Mouse (Mus musculus) 3134 (cell line): Measurements from ENCODE around the gene Lst1.
"Not testable (repeated sequence)": the region's sequence is repeated elsewhere in the genome, so short reads cannot be mapped to it uniquely, and the experiment has no call there.

Experiments
- DNase-seq: peaks from one replicate; pipeline ENCODE4 v3.0.0-alpha.2; 2011; ENCODE audit warnings: low spot score; ENCODE audit not compliant: insufficient read length; ENCODE audit errors: extremely low read depth

Gene Lst1

DNA sequence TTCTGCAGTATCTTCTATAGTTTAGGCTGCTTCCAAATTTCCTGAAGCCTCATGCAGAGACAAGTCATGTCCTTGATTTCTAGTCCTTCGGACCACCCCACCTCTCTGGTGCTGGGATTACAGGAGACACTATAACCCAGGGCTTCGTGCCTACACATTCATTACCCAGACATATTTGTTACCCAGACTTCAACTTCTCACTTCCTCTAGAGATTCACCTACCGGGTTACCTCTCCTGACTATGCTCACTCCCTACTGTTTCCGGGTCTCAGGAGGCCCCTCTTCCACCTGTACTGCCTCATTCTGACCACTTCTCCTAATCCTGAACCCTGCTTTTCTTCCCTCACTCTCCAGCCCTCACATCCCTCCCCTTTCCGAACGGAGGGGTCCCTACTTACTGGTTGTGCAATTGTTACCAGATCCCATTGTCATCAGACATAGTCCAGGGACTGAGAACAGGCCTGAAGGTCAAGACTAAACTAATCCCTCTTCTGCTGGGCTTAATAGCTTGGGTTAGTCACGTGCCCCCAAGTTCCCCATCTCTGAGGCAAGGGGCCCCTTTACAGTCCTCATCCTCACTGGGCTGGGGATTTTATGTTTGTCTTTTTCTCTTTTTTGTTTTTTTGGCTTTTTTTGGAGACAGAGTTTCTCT is at the start of gene Lst1:
TSS of gene Lst1 (minus strand) at position 481 of the 652 bp plus-strand sequence.
- no peak for DNase-seq

DNA sequence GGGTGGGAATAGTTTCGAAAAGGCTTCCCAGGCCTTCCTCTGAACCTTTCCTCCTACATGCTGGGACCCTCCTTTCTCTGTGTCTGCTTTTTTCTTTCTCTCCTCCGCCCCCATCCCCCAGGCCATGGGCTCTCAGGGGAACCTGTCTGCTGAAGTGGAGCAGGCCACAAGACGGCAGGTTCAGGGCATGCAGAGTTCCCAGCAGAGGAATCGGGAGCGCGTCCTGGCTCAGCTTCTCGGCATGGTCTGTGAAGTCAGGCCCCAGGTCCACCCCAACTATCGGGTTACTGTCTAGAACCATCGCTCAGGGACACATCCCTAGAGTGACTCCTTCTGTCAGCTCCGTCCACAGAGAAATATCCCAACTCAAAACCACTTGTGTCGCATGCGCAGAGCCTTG is 49.3 kb upstream of the Lst1 start:
- DNase-seq: no peak

DNA sequence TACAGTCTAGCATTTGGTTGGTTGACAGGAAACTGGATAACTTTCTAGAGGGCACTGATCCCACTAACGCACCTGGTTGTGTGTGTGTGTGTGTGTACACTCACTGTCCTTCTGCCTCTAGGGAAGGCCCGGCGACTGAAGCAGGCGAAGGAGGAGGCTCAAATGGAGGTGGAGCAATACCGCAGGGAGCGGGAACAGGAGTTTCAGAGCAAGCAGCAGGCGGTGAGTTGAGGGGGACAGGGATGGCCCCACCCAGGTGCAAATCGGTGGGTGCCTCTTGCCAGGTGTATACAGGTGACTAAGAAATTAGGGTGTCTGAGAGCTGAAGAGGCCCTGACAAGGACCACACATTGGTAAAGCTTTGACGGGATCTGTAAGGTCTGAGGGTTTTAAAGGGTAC is 48.8 kb upstream of the Lst1 start:
- DNase-seq: no peak

DNA sequence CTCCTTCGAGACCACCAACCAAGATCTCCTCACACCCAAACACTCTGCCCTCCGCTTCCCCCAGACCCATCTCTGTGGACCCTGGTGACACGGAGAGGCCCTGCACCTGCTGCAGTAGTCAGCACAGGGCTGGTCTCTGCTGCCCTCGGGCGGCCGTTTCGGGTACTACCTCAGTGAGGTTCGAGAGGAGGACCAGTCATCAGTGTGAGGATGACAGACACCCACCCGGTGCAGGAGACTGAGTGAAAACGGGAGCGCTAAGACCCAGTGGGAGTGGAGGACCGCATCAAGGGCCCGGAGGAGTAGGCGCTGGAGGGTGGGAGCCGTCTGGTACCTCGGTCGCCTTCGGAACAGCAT is 48.1 kb upstream of the Lst1 start:
- peak; percentile 81 for DNase-seq

DNA sequence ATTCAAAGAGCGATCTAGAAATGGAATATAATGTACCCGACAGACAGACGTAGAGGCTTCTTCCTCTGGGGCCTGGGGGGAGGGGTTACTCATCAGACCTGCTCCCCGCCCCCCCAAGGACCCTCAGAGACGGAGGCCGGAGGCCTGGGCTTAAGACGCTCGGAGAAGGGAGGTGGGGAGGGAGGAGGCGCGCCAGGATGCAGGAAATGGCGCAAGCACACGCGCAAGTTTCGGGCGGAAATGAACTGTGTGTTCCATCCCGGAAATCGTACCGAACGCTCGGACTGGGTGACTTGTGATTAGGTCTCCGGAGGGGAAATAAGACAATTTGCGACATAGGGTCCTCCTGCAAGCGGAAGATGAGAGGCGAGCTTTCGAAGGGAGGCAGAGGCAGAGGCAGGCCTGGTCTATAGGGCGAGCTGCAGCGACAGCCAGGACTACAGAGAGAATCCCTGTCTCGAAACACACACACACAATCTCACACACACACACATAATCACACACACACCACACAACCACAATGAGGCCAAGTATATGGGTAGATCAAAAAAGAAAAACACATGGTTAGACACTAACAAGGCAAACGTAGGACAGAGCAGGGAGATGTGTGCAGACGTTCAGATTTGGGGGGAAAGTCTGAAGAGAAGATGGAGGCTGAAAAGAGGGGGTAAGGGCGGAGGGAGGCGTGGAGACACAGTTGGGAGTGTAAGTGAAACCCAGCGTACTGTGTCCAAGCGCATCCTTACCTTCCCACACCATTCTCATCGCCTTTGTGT is 47.6 kb upstream of the Lst1 start, which contains the start of gene Nfkbil1:
TSS of gene Nfkbil1 (minus strand) at position 179 of the 776 bp plus-strand sequence.
- DNase-seq: peak; percentile 90

DNA sequence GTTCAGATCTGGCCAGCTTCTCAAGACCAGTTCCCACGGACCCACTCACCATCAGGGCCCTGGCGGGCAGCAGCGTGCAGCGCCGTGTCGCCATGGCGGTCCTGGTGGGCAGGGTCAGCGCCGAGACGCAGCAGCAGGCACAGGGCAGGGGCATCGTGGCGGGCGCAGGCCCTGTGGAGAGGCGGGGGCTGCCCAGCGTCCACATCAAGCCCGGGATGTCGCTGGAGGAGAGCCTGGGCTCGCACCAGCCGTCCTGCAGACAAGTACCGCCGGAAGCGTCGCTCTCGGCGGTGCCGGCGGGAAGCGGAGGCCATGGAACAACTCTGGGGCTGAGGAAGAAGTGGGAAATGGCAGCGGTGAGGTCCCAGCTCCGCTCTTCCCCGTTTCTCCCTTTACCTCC is 46.7 kb upstream of the Lst1 start:
- peak; percentile 77 for DNase-seq

DNA sequence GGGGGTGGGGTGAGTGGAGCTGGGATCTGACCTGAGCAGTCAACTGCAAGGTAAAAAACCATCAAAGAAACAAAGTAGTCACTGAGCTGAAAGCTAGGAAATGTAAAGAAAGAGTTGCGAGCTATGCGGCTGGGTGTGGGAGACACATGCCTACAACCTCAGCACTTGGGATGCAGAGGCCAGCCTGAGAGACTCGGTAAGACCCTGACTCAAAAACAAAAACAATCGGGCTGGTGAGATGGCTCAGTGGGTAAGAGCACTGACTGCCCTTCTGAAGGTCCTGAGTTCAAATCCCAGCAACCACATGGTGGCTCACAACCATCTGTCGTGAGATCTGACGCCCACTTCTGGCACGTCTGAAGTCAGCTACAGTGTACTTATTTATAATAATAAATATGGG is 45.9 kb upstream of the Lst1 start:
- not testable (repeated sequence) for DNase-seq

DNA sequence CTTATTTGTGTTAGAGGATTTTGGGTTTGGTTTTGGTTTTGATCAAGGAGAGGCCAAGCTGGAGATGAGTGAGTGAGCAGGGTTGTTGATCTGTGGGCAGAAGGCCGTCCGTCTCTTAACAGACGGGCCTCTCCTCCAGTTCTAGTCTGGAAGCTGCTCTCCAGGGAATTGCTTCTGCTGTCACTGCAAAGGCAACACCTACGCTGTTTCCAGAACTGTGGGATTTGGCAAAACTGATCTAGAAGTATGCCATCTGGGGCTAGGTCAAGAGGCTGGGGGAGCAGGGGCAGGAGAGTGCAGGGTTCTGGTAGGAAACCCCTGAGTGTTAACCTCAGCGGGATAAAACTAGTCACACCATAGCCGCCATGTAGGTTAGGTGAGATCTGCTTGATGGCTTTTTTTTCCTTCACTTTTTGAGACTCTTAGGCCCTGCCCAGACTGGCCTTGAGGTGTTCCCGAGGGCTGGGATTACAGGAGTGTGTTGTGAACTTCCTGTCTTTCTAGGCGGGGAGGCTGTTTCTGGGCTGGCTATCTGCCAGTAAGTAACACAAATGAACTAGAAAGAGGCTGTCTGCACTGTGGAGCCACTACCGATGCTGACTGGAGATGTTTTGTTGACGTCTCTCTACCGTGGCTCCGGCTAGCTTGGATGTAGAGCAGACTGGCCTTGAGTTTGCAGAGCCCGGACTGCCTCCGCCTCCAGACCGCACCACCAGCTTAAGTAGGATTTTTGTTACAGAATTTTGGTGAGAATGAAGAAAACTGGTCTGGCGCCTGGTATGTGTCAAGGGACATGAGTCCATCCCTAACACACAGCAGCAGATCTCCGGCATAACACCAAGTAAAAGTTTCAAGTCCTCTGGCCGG is 45.1 kb upstream of the Lst1 start, which contains the start of gene Atp6v1g2:
TSS of gene Atp6v1g2 (plus strand) at position 547 of the 867 bp plus-strand sequence.
- DNase-seq: no peak

DNA sequence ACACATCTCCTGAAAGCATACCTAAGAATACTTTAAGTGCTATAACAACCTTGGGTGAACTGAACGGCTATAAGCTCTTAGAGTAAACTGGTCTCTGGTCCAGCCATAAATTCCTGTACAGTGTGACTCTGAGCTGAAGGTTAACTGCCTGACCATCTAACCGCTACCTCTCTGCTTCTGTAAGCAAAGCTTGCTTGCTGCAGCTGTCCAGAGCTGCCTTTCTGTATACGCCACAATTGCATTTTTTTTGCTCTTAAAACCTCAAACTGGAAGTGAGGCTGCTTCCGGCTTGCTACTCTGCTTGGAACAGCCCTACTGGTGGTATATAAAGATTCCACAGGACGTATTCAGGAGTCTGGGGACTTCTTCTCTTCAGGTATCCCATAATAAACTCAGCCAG is 44.4 kb upstream of the Lst1 start:
- DNase-seq: no peak

DNA sequence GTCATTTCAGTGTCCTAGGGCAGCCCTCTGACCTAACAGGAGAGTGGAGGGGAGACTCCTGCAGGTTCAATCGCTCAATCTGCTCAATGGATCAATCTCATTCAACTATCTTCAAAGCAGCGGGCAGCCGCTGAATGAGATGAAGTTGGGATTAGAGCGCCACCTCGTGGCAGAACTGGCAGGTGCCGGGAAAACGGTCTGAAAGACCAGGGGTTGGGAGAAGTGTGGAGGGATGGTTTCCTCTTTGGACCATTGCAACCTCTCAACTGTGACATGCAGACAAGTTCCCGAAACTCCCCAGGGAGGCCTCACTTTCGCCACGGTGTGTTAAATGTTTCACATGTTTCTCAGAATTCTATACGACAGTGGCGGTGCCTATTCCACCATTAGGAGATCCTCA is 43.8 kb upstream of the Lst1 start:
- DNase-seq: peak; percentile 47

DNA sequence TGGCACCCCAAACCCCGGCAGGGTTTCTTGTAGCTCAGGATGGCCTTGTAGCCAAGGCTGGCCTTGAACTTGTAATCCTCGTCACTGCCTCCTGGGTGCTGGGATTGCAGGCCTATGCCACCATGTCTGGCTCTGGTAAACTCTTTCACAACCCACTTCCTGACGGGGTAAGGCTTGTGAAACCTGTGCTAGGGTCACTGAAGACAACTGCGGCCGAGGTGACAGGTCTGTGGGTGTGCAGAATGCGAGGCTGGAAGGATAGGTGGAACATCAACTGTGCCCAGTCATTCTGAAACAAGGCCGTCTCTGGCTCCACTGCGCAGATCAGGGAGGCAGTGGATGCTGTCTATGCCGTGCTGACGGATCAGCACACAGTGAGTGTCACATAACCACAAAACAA is 42.8 kb upstream of the Lst1 start:
- no peak for DNase-seq

DNA sequence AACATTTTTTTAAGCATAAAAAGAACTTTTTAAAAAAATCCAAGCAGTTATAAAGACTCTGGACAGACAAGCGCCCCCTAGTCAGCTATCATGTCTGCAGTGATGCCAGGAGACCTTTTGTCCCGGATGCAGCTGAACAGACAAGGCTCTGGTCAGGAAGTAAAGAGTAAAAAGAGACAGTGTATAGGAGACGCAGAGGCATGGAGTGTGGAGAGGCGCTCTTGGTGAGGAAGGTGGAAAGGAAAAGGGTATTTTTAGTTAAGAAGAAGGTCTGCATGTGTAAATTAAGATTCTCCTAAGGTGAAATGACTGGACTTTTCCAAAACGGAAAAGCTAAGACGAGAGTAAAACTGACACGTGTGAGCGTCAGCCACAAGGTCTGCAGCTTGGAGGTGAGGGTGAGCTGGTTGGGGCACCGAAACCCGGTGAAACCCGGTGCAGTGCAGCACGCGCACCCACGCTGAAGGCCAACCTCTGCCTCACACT is 38.4 kb upstream of the Lst1 start:
- no peak for DNase-seq

DNA sequence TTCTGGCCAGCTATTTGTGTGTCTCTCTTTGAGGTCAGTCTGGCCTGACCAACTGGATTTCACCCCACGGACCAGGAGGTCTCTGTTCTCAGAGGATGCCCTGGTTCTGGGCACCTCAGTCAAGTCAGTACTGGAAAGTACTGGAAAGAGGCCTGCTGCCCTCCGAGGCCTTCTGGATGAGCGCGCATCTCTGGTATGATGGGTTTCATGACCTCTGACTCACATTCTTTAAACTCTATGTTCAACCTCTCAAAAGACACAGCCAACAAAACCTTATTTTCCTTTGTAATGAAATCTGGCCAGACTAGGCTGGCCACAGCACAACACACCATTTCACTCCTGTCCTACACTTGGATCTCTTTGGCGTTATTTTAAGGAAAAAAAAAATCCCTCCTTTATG is 37.2 kb upstream of the Lst1 start:
- no peak for DNase-seq

DNA sequence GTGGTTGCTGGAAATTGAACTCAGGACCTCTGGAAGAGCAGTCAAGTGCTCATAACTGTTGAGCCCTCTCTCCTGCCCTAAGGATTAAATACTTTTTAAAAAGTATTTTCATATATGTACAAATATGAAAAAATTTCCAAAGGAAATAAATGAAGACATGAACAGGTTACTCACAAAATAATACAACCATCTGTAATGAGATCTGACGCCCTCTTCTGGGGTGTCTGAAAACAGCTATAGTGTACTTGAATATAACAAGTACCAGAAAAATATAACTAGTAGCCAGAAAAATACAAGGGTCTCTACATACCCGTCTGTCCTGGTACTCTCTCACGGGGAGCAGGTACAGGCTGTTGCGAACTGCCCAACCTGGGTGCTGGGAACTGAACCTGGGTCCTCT is 36.4 kb upstream of the Lst1 start:
- DNase-seq: no peak

DNA sequence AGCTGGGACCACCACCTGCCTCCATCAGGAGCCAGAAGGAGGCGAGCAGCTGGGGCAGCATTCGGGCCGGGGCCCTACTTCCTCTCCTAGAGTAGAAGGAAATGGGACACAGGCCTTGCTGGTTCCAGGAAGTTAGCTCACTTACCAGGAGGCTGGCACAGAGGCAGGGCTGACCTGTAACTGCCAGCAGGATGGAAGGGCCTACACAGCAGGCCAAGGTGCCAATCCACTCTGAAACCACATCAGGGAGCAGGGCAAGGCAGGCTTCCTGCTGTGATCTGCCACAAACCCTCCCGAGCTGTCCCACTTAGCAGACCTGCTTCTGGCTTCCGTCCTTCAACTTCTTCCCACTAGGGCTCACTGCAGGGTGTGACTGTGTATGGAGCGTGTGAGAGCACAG is 34.1 kb upstream of the Lst1 start:
- DNase-seq: no peak

DNA sequence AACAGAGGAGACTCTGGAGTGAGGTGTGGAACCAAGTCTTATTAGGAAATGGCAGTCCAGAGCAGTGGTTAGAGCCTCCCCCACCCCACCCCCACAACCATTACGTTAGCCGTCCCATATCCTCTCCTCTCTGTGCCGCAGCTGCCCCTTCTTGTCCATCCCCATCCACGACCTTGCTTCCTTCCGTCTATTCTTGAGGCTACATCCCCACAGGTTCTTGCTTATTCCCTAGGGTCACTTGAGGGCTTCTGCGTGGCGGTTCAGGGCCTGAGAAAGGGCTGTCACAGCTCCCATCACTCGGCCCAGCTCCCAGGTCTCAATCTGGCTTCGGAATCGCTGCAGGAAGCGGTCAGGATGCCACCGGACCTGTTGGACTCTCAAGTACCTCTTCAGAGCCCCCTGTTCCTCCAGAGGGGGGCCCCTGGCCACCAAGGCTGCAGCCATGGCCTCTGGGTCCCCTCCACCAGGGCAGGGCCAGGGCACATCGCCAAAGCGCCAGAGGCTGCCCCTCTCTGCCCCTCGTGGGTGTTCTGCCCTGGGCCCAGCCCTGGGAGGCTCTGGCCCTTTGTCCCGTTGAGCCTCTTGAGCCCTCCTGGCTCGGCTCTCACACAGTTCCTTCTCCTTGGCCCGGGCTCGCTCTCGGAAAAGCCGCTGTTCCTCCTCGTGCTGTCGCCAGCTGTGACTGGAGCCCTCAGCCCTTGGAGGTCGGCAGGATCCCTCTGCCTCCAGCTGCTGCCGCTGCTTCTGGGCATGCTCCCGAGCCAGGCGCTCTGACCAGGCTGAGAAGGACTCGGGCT is 32.1 kb upstream of the Lst1 start, which contains the start of gene Gm16181:
TSS of gene Gm16181 (plus strand) at position 679 of the 797 bp plus-strand sequence.
- DNase-seq: no peak

DNA sequence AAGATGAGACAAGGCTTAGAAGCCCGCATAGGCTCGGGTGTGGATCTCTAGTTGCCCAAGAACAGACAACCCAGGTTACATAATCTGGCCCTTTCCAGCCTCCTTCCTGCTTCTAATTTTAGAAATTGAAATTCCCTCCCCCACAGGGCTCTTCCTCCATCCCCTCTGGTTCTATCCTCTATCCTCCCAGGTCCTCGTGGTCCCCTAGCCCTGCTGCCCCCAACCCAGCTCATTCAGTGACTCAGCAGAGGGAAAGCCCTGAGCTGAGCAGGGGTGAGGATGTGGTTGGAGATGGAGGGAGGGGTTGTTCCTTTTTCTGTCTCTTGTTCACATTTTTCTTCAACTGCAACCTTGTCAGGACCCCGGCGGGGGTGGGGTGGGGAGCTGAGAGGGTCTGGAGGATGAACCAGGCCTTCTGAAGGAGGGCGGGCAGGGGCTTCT is 31.4 kb upstream of the Lst1 start:
- DNase-seq: no peak

DNA sequence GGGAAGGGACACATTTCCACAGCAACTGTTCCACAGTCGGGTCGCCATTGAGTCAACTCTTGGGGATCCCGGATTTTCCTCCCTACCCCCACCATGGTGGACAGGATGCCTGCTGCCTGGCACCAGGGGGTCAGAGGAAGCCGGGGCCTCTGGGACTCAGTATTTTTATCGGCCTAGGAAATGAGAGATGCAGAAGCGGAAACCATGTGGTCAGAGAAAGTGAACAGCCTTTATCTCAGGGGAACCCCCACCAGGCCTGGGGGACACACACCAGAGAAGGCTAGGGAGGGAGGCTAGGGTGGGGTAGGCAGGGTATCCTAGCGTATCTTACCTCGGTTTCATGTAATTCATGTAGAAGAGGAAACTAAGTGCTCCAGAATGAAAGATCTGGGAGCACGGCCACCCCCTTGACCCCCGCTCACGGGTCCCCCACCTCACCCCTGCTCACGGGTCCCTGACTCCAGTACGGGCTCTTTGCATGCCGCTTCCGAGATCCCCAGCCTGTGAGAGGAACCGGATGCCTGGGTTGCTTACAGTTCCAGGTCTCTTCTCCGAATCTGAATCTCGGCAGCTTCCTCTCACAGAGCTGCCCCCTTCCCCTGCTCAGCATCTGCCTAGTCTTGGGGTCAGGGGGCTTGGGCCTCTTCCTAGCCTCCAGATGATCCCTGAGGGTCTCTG is 30.4 kb upstream of the Lst1 start:
- DNase-seq: no peak

DNA sequence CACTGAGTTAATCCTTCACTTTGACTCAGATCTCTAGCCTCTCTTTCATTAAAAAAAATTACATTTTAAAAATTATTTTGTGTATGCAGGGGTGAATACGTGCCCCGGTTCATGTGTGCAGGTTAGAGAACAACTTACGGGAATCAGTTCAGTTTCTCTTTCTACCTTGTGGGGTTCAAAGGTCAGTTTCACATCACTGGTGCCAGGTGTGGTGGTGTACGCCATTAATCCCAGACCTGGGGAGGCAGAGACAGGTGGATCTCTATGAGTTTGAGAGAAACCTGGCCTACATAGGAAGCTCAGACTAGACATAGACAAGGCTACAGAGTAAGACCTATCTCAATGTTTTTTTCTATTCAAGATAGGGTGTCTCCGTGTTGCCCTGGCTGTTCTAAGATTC is 24.8 kb upstream of the Lst1 start:
- no peak for DNase-seq

DNA sequence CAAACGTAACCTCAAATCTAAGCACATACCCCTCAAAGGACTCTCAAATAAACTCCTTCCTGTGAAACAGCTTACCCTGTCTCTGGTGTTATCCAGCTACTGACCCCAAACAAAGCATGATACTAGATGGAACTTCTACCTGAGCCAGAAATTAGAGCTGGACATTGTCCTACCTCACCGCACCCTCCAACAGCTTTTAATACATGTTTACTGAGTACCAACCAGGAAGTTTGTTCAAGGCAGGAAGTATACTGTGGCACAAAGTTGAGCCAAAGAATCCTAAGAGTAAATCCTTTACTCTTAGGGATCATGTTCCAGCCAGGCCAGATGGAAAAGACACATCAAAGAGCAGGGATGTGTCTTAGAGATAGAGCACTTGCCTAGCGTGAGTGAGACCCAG is 22.4 kb upstream of the Lst1 start:
- DNase-seq: no peak
